Mouse (Mus musculus) urinary bladder, postnatal 10 days (tissue): Measurements from ENCODE around the gene Paqr4.
"Not testable (repeated sequence)": the region's sequence is repeated elsewhere in the genome, so short reads cannot be mapped to it uniquely, and the experiment has no call there.

Experiments used
- DNase-seq: peaks from one replicate; pipeline ENCODE4 v3.0.0; 2022; ENCODE audit warnings: low spot score

Gene Paqr4

GRCm38 (mm10) chr17:23740598-23741021 lies at the start of gene Paqr4:
Gene Paqr4, minus strand, starts transcription at chr17:23740867.
- no peak for DNase-seq

- DNase-seq, result no peak
These were observed 49.1 kb upstream of the Paqr4 start for GRCm38 (mm10) chr17:23789749-23790268.

- no peak for DNase-seq
These were observed 48.3 kb upstream of the Paqr4 start for GRCm38 (mm10) chr17:23788973-23789372.

GRCm38 (mm10) chr17:23786510-23786931 lies 45.9 kb upstream of the Paqr4 start:
- DNase-seq, result no peak

- no peak for DNase-seq
These were observed 45.1 kb upstream of the Paqr4 start, which contains the start of gene Flywch2 for GRCm38 (mm10) chr17:23785561-23786471. Gene Flywch2, minus strand, starts transcription at chr17:23786081.

- DNase-seq, result no peak
These were observed 42.7 kb upstream of the Paqr4 start for GRCm38 (mm10) chr17:23783352-23783751.

- no peak for DNase-seq
These were observed 37.8 kb upstream of the Paqr4 start for GRCm38 (mm10) chr17:23778447-23778846.

- DNase-seq, result no peak
These were observed 36.5 kb upstream of the Paqr4 start for GRCm38 (mm10) chr17:23777141-23777540.

- no peak for DNase-seq
These were observed 35.5 kb upstream of the Paqr4 start for GRCm38 (mm10) chr17:23776216-23776615.

GRCm38 (mm10) chr17:23774090-23774489 lies 33.4 kb upstream of the Paqr4 start:
- no peak for DNase-seq

GRCm38 (mm10) chr17:23773676-23774075 lies 33.0 kb upstream of the Paqr4 start:
- DNase-seq, result no peak

GRCm38 (mm10) chr17:23772219-23772556 lies 31.5 kb upstream of the Paqr4 start:
- not testable (repeated sequence) for DNase-seq

GRCm38 (mm10) chr17:23771284-23772218 lies 30.9 kb upstream of the Paqr4 start, which contains the start of gene Flywch1:
Gene Flywch1, minus strand, starts transcription at chr17:23771602.
- DNase-seq, result peak; percentile 81

GRCm38 (mm10) chr17:23770896-23771283 lies 30.2 kb upstream of the Paqr4 start:
- DNase-seq, result no peak

- DNase-seq, result no peak
These were observed 29.8 kb upstream of the Paqr4 start for GRCm38 (mm10) chr17:23770493-23770892.

- DNase-seq, result no peak
These were observed 22.3 kb upstream of the Paqr4 start for GRCm38 (mm10) chr17:23762976-23763375.

GRCm38 (mm10) chr17:23761155-23761554 lies 20.5 kb upstream of the Paqr4 start:
- DNase-seq, result no peak

GRCm38 (mm10) chr17:23760231-23760630 lies 19.6 kb upstream of the Paqr4 start:
- no peak for DNase-seq

GRCm38 (mm10) chr17:23758801-23759200 lies 18.1 kb upstream of the Paqr4 start:
- DNase-seq, result no peak

GRCm38 (mm10) chr17:23757581-23757980 lies 16.9 kb upstream of the Paqr4 start:
- no peak for DNase-seq

- no peak for DNase-seq
These were observed 15.0 kb upstream of the Paqr4 start for GRCm38 (mm10) chr17:23755689-23756088.
